Mouse (Mus musculus) cerebellum, adult 2 months (tissue): ENCODE measurements at regions not wholly inside any gene's neighbourhood (a gene's known extent, or its start where the extent isn't known, plus 50 kb on each side); places are given as distances from the start of the nearest gene placed in this dataset.
A peak's percentile ranks its signal among the peaks of the same experiment; 100 is the strongest.

Source experiments
- DNase-seq, 2 experiments: peaks; one replicate each; pipeline ENCODE4 v3.0.0; 2021
- H3K27ac ChIP-seq: fragments of 200-500 bp; 2 replicates; pipeline ENCODE4 v1.5.1; 2012; ENCODE audit warnings: low read length, control low read depth, inconsistent platforms; ENCODE audit not compliant: insufficient read depth
- H3K27me3 ChIP-seq: fragments of 200-500 bp; 2 replicates; pipeline ENCODE4 v1.6.1; 2012; ENCODE audit warnings: inconsistent platforms, mild to moderate bottlenecking, low read length, moderate library complexity; ENCODE audit not compliant: control insufficient read depth, insufficient read depth
- H3K4me1 ChIP-seq: fragments of 200-500 bp; 2 replicates; pipeline ENCODE4 v1.6.1; 2011; ENCODE audit warnings: low read length; ENCODE audit not compliant: control insufficient read depth, insufficient read depth
- H3K4me3 ChIP-seq: fragments of 200-500 bp; replicated peaks from 2 replicates; pipeline ENCODE3; 2011; ENCODE audit warnings: mild to moderate bottlenecking, low read depth, low read length, control low read depth; ENCODE audit not compliant: insufficient read depth
- CTCF ChIP-seq: fragments of 200-500 bp; IDR thresholded peaks from 2 replicates; pipeline ENCODE4 v1.5.1; 2011; ENCODE audit warnings: low read depth, mild to moderate bottlenecking, control low read depth, low read length, moderate library complexity, borderline replicate concordance; ENCODE audit not compliant: insufficient read depth
- POLR2A ChIP-seq: fragments of 200-500 bp; IDR thresholded peaks from 2 replicates; pipeline ENCODE4 v1.6.1; 2011; ENCODE audit warnings: low read length, control low read depth, borderline replicate concordance; ENCODE audit not compliant: insufficient read depth
- WGBS: fragments of 180-500 bp; shearing (Covaris S2); methylation state at CpG from one replicate; pipeline ENCODE4 v1.1.7; 2018; 5-methylcytosine and 5-hydroxymethylcytosine counted together

- TF ChIP-seq CTCF: no peak
- TF ChIP-seq POLR2A: no peak
- 68% methylated on average over 5 of the region's 5 CpGs for WGBS
- Histone ChIP-seq H3K4me1 (no peaks in the 10 kb centered on the region), H3K27ac (no peak overlapping the region), H3K27me3 (no peaks in the 10 kb centered on the region), H3K4me3 (no peak overlapping the region)
- no peak for DNase-seq
These were observed 58.6 kb upstream of the Grip1 start for GRCm38 (mm10) chr10:119395048-119395447.

GRCm38 (mm10) chr10:119387924-119388323 lies 65.7 kb upstream of the Grip1 start:
- Histone ChIP-seq H3K4me1 (no peaks in the 10 kb centered on the region), H3K4me3 (no peak overlapping the region), H3K27ac (no peak overlapping the region), H3K27me3 (no peaks in the 10 kb centered on the region)
- no peak for DNase-seq
- TF ChIP-seq CTCF (no peak), POLR2A (no peak)
- 93% methylated on average over 3 of the region's 3 CpGs for WGBS

- DNase-seq: no peak
- Histone ChIP-seq H3K27me3 (no peaks in the 10 kb centered on the region), H3K4me1 (no peaks in the 10 kb centered on the region), H3K4me3 (no peak overlapping the region), H3K27ac (no peak overlapping the region)
- 90% methylated on average over 11 of the region's 11 CpGs for WGBS
- TF ChIP-seq POLR2A (no peak), CTCF (no peak)
These were observed 71.4 kb upstream of the Grip1 start for GRCm38 (mm10) chr10:119382257-119382656.

- Histone ChIP-seq H3K4me3 (no peak overlapping the region), H3K27me3 (no peaks in the 10 kb centered on the region; the same call in 1 of the 2 replicates), H3K27ac (no peak overlapping the region), H3K4me1 (no peaks in the 10 kb centered on the region)
- DNase-seq: no peak
- 27% methylated on average over 5 of the region's 5 CpGs for WGBS
- TF ChIP-seq POLR2A: no peak
- TF ChIP-seq CTCF: no peak
These were observed 85.1 kb upstream of the Grip1 start for GRCm38 (mm10) chr10:119368566-119368965.

- no peaks in the 10 kb centered on the region for H3K4me1 ChIP-seq
- H3K27ac ChIP-seq: no peak overlapping the region
- DNase-seq: peak; percentile 10 to 22
- no peak overlapping the region for H3K4me3 ChIP-seq
- TF ChIP-seq CTCF (no peak), POLR2A (no peak)
- no peaks in the 10 kb centered on the region for H3K27me3 ChIP-seq
- WGBS: 40% methylated on average over 3 of the region's 3 CpGs
These were observed 90.0 kb upstream of the Grip1 start for GRCm38 (mm10) chr10:119363616-119364015.

GRCm38 (mm10) chr10:119358730-119359292 lies 94.8 kb upstream of the Grip1 start:
- Histone ChIP-seq H3K27ac (no peak overlapping the region), H3K27me3 (no peaks in the 10 kb centered on the region), H3K4me3 (no peak overlapping the region), H3K4me1 (no peaks in the 10 kb centered on the region)
- TF ChIP-seq CTCF (no peak), POLR2A (no peak)
- 29% methylated on average over 7 of the region's 7 CpGs for WGBS
- no peak for DNase-seq

- Histone ChIP-seq H3K27ac (no peak overlapping the region), H3K4me1 (no peaks in the 10 kb centered on the region), H3K4me3 (no peak overlapping the region), H3K27me3 (no peaks in the 10 kb centered on the region)
- no peak for TF ChIP-seq POLR2A
- no peak for TF ChIP-seq CTCF
- 74% methylated on average over 13 of the region's 13 CpGs for WGBS
- DNase-seq: no peak
These were observed 102.7 kb upstream of the Cand1 start for GRCm38 (mm10) chr10:119342317-119343114.

- DNase-seq: no peak
- Histone ChIP-seq H3K27me3 (no peaks in the 10 kb centered on the region), H3K27ac (no peak overlapping the region), H3K4me1 (no peaks in the 10 kb centered on the region), H3K4me3 (no peak overlapping the region)
- no peak for TF ChIP-seq CTCF
- TF ChIP-seq POLR2A: no peak
- WGBS: 71% methylated on average over 8 of the region's 8 CpGs
These were observed 100.5 kb upstream of the Cand1 start for GRCm38 (mm10) chr10:119340323-119340722.
